Mouse (Mus musculus): ENCODE results near the gene Slc27a1.

DNA sequence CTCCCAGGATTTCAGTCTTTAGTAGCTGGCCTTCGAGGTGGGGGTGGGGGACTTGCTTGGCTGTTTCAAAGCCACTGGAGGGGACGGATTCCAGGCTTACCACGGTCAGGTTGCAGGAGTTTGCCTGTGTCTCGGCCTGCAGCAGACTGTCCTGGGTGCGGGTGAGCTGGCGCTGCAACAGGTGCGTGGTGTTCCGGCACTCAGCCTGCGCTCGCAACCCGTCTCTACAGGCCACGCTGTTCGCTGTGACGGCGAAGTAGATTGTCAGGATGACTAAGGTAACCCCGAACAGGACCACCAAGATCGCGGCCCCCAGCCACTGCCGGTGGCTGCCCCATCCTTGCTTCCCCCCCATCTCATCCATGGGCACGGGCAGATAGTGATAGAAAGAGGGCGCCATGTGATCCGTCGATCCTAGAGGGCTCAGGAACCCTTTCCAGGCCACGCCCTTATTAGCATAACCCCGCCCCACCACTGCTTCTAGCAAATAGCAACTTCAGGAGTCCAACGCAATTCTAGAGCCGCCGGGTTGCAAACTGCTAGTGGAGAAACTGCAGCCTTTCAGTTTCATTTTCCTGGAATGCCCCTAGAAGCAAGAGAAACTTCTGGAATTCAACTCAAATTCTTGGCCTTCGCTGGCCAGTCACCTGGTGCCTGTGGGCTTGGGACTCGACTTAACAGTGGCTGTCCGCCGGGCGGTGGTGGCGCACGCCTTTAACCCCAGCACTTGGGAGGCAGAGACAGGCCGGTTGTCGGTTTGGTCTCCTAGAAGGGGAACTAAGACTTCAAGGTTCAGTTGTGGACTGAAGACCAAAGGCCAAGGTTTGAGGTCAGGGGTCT lies 31.4 kb upstream of the Slc27a1 start, which contains the start of gene Bst2:
- TF ChIP-seq CTCF (IDR thresholded peaks at IDR 0.05; ENCODE audit: low read depth) (peak; percentile 39), EP300 (optimal IDR thresholded peaks at IDR 0.05) (no peak)
